Mouse (Mus musculus): ENCODE measurements around the gene Agtr1b.
A peak's percentile ranks its signal among the peaks of the same experiment; 100 is the strongest.

Gene Agtr1b

DNA sequence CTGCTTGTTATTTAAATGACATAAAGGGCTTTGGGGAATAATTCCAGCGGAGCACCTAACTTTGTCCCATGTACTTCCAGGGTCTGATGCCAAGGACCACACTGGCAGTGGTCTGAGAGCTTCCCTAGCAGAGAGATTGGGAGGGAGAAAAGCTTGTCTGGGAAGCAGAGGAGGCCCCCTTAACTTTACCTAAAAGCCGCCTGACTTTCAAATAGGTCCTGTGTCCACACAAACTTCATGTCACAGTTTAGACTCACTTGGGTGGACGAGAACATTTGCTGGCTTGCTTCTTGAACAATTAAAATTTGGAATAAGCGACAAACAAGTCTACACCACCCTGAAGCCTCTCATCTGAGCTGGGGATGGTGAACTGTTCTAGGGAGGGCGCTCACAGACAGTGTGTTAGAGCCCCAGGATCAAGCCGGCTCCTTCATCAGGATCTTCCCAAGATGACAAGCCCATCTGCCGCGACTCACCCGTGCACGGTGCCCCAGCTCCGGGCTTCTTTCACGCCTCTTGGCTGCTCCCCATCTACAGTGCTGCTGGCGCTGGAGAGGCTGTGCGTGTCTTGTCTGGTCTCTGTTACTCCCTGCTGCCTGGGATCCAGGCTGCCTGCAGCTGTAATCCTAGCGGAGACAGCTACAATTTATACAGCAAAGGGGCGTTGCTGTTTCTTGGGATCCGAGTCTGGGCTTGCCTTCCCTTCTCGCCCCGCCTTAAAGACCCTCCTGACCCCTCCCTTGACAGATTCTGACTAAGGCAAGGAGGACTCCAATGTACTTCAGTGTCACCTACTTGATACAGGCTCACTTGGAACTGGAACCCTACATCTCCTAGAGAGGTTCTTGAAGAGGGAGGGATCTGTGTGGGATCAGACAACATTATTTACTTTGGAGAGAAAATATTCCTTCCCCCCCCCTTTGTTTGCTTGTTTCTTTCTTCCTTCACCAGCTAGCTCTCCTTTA, at the start of gene Agtr1b:
Agtr1b (minus strand) TSS at position 620 of the 965 bp plus-strand sequence.
- peak; percentile 8 for DNase-seq

DNA sequence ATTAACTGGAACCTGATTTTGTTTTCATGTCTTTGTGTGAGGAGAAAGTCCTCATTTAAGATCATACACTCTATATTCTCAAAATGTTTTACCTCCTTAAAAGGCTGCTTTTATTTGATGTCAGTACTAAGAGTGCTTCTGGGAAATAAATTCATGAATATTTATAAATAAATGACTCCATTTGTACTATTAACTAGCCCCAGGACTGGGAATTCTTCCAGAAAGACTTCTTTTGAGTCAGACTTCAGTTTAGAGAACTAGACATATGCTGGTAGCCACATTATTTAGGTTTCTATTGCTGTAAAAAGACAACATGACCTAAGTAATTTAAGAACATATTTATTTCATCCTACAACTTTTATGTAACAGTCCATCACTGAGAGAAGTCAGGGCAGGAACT, 13.4 kb downstream of the Agtr1b start:
- no peak for DNase-seq

DNA sequence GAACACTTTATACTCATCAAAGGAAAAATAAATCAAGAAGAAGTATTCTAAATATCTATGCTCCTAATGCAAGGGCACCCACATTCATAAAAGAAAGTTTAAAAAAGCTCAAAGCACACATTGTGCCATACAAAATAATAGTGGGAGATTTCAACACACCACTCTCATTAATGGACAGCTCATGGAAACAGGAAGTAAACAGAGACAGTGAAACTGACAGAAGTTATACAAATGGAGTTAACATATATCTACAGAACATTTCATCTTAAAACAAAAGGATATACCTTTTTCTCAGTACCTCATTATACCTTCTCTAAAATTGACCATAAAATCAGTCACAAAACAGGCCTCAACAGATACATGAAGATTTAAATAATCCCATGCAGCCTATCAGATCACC, 18.8 kb downstream of the Agtr1b start:
- DNase-seq: no peak

DNA sequence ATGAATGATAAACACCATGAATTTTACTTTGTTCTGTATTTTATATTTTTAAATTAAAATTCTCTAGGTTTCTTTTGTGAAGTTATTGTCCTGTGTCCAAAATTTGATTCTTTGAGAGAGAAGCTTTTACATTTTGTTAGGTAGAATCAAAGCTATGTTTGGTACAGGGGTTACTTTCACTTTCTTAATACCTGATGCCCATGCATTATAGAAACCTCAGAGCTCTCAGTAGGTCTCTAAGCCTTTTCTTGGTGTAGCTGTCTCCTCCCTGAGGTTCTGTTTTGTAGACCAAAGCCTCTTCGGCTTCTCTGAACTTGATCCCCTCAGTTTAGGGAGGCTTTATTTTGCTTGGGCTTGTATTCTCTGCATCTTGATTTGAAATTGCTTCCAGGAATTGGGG, 26.6 kb downstream of the Agtr1b start:
- no peak for DNase-seq

DNA sequence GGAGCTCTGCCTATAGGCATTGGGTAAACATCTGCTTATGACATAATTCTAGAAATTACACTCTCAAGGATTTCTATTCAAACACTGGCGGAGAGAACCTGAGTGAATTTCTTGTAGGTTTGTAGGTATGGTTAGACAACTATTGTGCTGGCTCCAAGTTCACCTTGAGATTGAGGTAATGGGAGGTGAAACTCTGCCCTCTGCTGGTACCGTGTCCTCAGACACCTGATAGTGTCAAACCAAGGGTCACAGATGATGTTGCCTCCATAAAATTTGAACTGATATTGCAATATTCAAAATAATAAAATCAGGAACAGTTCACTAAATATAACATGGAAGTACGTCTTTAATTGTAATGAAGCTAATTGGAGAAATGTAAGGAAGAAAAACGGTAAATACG, 32.3 kb downstream of the Agtr1b start:
- DNase-seq: no peak

DNA sequence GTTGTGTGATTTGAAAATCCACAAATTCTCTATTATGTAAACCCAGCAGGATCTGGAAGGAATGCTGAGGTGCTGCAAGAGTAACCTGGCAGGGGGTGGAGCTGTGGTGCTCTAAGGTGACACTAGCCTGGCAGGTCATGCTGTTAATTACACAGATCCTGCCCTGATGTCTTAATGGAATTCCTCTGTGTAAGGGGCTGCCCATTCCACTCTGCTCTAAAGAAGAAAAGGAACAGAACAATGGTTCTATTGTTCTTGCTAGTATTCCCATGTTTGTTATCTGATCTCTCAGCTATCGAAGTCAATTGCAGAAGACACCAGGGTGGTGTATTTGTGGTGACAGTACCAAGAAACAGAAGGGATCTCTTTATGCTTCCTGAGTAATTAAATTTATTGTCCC, 49.7 kb downstream of the Agtr1b start:
- no peak for DNase-seq

DNA sequence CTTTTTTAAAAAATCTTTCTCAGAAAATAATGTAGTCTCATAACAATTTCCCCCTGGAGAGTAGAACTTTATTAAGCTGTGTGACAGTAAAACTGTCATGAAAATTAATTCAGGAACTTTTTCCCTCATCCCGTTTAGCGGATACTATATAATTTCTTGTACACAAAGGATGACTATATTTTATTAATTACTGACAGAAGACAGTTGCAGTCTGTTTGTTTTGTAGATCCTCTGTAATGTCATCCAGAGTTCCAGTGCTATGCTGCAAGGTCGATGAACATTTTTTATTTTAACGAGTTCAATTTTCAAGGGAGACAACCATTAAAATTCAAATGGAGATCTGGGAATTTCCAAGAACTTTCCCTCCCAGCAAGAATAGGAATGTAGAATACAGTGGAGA, 57.8 kb downstream of the Agtr1b start:
- no peak for DNase-seq

DNA sequence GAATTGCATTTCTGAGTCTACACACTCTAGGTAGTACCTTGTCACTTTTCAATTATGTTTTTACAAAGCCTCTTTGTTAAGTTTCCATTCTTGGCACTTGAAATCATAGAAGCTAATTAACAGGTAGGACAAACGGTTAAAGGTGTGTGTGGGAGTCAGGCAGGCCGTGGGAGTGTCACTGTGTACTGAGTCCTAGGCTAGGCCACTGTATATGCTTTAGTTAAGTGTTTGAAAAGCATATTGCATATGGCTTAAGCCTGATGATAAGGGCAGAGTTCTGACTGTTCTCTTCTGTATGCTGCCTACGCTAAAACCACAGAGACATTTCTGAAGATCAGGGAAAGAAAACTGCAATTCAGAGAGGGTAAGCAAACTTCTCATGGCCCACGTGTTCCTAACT, 59.7 kb downstream of the Agtr1b start:
- no peak for DNase-seq

DNA sequence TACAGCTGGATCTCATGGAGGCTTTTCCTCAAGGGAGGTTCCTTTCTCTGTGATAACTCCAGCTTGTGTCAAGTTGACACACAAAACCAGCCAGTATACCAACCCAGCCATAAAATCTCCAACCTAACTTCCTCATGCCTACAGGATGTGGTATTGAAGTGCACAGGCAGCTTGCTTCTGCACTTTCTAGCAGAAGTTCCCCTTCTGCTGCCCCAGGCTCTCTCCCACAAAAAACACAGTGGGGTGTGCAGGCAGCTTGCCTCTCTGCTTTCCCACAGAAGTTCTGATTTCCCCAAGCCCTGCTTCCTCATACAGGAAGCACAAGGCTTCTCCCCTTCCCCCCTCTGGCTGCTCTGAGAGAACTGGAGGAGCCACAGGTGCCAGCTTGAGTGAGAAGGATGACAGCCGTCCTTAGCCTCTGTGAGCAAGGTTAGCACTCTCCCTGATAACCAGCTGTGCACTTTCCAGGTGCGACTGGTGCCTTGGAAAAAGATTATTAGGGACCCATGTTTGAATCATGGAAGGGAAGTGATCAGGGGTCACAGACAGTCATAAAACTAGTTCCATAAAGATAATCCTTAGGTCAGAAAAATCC, 62.1 kb downstream of the Agtr1b start:
- no peak for DNase-seq

DNA sequence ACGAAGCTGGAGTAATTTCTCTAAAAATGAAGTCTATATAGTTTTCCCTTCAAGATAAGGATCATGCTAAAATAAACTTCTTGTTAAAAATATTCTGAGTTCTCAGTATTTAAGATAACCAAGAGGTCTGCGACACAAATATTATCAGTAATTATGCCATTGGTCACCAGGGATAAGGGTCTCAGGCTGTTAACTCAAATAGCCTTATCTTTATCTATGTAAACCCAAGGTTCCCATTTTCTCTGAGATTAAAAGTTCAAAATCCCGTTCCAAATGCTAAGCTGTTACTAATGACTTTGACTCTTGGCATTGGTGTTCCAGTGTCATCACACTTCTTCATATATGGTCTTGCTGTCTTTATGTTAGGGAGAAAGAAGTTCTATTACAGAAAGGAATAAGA, 71.4 kb downstream of the Agtr1b start:
- no peak for DNase-seq

DNA sequence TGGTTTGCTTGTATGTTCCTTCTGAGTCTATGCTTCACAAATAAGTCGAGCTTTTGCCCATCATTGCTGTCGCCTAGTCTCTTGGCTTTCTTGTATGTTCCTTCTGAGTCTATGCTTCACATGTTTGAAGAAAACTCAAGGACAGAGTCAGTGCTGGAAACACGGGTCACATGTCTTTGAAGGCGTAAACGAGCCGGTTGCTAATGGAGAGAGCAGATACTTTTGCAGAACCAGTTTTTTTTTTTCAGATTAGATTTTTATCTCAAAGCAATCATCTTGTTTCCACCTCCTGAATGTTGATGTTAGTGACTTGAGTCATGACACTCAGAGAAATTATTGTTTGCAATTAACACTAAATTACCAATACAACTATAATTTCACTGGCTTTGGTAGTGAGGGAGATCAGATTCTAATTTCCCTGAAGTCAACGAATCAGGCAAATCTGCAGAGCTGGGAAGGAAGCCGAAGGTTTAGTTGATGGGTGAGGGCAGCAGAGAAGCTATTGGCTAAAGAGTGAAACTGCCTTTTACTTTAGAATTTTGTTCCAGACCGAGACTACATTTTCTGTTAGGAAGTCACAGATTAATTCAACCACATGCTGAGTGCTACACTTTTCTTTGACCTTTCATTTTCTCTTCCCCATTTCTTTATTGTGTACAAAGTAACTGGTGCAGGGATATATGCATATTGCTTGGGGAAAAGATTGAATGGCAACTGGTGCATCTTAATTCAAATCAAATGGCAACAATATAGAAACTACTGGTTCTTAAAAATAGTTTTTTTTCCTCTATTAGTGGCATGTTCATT, 72.2 kb downstream of the Agtr1b start:
- no peak for DNase-seq

DNA sequence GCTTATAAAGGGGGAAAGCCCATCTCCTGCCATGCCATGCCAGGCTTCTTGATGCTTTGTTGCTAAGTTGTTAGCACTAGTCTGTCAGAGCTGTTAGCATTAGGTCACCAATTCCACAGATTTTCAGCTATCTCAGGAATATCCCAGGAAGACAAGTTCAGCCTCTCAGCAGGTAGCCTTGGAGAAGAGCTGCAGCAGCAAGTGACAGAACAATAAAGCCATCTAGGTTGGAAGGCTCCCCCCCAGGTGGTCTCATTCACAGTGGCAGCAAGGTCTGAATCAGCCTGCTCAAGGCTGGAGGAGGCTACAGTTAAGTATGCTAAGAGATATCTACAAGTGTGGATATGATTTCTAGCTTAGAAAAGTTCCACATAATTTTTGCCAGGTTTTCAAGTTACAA, 75.6 kb downstream of the Agtr1b start:
- DNase-seq: no peak

DNA sequence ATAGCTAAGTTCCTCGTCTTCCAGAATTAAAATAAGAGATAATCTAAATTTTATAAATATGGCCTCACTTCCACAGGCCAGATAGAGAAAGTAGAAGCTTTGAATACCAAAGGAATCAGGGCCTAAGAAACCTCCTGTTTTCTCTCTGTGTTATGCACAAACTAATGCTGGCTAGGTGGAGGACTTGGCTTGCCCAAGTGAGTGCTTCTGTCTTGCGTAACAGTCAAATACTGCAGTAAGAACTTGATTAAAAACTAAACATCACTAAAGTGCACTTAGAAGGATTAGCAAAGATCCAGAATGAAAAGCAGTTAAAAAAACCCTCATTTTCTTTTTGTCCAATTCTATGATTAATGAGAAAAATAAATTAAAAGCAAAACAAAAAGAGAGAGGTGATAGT, 78.2 kb downstream of the Agtr1b start:
- no peak for DNase-seq

DNA sequence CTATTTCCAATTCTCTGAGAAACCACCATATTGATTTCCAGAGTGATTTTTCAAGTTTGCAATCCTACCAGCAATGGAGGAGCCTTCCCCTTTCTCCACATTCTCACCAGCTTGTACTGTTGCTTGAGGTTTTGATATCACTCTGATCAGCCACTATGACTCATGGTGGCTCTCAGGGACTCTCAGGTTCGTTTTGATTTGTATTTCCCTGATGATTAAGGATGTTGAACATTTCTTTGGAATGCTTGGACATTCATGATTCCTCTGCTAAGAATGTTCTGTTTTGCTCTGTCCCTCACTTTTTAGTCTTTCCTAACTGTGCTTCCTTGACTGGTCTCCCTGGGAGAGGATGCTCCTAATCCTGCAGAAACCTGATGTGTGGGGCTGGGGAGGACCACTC, 85.2 kb downstream of the Agtr1b start:
- no peak for DNase-seq

DNA sequence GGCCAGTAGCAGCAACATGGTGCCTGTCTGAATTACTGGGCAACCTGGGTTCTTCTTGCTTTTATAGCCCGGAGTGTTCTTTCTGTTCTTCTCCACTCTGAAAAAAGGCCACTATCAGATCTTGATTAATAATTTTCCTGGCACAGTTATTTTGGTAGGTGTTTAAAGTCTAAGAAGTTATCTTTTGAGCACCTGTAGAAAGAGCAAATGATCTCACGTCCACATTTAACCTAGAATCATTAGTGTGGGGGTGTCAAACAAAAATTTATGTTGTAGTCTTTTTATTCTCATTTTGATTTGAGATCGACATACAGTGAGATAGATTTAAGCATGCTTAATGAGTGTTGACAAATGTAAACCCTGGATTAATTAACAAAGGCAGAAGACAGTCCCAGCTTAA, 91.3 kb downstream of the Agtr1b start, which contains the start of gene Cpb1:
Cpb1 (minus strand) TSS at position 101 of the 400 bp plus-strand sequence.
- no peak for DNase-seq
